Mouse (Mus musculus) embryonic facial prominence, embryonic 15.5 days (tissue): ENCODE measurements around the gene Rbms3. TPM values are rescaled to one million over a fixed set of nuclear protein-coding genes. Genes with fewer than 3 reads are reported as not detected.

Experiments
- ATAC-seq: fragments of 200-750 bp; cut with Nextera tagmentation; 2 replicates; pipeline ENCODE4 v1.8.0; 2017; ENCODE audit warnings: low read depth, moderate TSS enrichment; ENCODE audit not compliant: insufficient number of reproducible peaks, low FRiP score, low TSS enrichment
- H3K27ac ChIP-seq: fragments of 300-500 bp; sonication (generic); replicated peaks from 2 replicates; pipeline ENCODE4 v1.5.1; 2015; ENCODE audit warnings: mild to moderate bottlenecking, inconsistent platforms
- H3K27me3 ChIP-seq: fragments of 300-500 bp; sonication (generic); 2 replicates; pipeline ENCODE4 v1.6.1; 2015; ENCODE audit warnings: inconsistent platforms
- H3K36me3 ChIP-seq: fragments of 300-500 bp; sonication (generic); 2 replicates; pipeline ENCODE4 v1.6.1; 2015; ENCODE audit warnings: mild to moderate bottlenecking, inconsistent platforms
- H3K4me1 ChIP-seq: fragments of 300-500 bp; sonication (generic); 2 replicates; pipeline ENCODE4 v1.6.1; 2015; ENCODE audit warnings: inconsistent platforms
- H3K4me2 ChIP-seq: fragments of 300-500 bp; sonication (generic); replicated peaks from 2 replicates; pipeline ENCODE4 v1.6.1; 2015; ENCODE audit warnings: mild to moderate bottlenecking, inconsistent platforms
- H3K4me3 ChIP-seq: fragments of 300-500 bp; sonication (generic); replicated peaks from 2 replicates; pipeline ENCODE4 v1.5.1; 2015; ENCODE audit warnings: mild to moderate bottlenecking, inconsistent platforms
- H3K9ac ChIP-seq: fragments of 300-500 bp; sonication (generic); 2 replicates; pipeline ENCODE4 v1.6.1; 2015; ENCODE audit warnings: inconsistent platforms
- H3K9me3 ChIP-seq: fragments of 300-500 bp; sonication (generic); replicated peaks from 2 replicates; pipeline ENCODE4 v1.6.1; 2016; ENCODE audit warnings: inconsistent platforms
- WGBS: fragments of 180-500 bp; shearing (Covaris S2); methylation state at CpG from one replicate; pipeline ENCODE4 v1.1.7; 2015; 5-methylcytosine and 5-hydroxymethylcytosine counted together
- polyA plus RNA-seq: library from polyadenylated mRNA; unstranded; fragments of >200 nt; fragmentation: Nextera tagmentation; extraction: Ambion mirVana; gene quantifications from 2 replicates; pipeline ENCODE4 v1.2.1, GENCODE M21; 2015

The Rbms3 gene
- polyA plus RNA-seq, 1 experiment from 2014 or later = 84.3 TPM

- H3K9ac ChIP-seq = no peak overlapping the region
- H3K4me2 ChIP-seq = no peak overlapping the region
- no peaks in the 10 kb centered on the region for H3K9me3 ChIP-seq
- no peak overlapping the region for H3K27ac ChIP-seq
- no peak for ATAC-seq
- no peaks in the 10 kb centered on the region for H3K27me3 ChIP-seq
- H3K36me3 ChIP-seq = no peaks in the 10 kb centered on the region
- no peaks in the 10 kb centered on the region for H3K4me1 ChIP-seq
- WGBS = 82% methylated on average over 5 of the region's 5 CpGs
- no peak overlapping the region for H3K4me3 ChIP-seq
Measured at GRCm38 (mm10) chr9:117371980-117372379, 257.7 kb downstream of the Rbms3 start.

GRCm38 (mm10) chr9:117370086-117370485, 259.6 kb downstream of the Rbms3 start:
- WGBS = 94% methylated on average over 6 of the region's 6 CpGs
- Histone ChIP-seq H3K9ac (no peak overlapping the region), H3K4me1 (no peaks in the 10 kb centered on the region), H3K27ac (no peak overlapping the region), H3K27me3 (no peaks in the 10 kb centered on the region), H3K4me2 (no peak overlapping the region), H3K36me3 (no peaks in the 10 kb centered on the region), H3K4me3 (no peak overlapping the region), H3K9me3 (no peaks in the 10 kb centered on the region)
- no peak for ATAC-seq

DNA sequence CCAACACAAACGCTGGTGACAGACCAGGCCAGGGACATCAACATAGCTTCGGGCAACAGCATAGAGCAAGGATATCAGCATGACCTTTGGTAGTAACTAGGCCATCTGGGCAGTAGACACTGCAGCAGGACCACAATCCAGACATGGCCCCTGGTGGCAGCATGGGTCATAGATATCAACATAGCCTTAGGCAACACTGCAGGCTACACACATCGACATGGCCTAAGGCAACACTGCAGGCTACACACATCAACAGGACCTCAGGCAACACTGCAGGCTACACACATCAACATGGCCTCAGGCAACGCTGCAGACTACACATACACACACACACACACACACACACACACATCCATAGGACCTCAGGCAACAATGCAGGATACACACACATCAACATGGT, 261.7 kb downstream of the Rbms3 start:
- Histone ChIP-seq H3K27me3 (no peaks in the 10 kb centered on the region), H3K9ac (no peak overlapping the region), H3K27ac (no peak overlapping the region), H3K4me2 (no peak overlapping the region), H3K9me3 (no peaks in the 10 kb centered on the region), H3K4me1 (no peaks in the 10 kb centered on the region), H3K36me3 (no peaks in the 10 kb centered on the region), H3K4me3 (no peak overlapping the region)
- WGBS = 93% methylated on average over 4 of the region's 4 CpGs
- ATAC-seq = 0 out of 2 replicates have a peak, but pooled peaks have one; percentile 34

DNA sequence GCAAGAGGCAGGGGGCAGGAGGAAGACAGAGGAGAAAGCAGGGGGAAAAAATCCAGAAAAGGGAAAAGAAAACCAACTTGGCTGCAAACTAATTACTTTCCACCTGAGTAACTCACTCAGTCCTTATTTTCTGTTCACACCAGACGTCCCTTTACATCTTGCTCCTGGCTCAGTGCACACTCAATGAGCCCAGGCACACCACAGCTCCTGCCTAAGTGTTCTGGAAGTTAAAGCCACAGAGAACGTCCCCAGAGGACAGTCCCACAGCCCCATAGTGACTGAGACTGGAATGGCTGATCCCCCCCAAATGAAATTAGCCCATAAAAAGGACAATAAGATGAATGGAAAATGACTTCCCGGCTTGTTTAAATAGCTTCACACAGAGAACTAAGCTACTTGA, 265.1 kb downstream of the Rbms3 start:
- H3K4me3 ChIP-seq = no peak overlapping the region
- H3K9me3 ChIP-seq = no peaks in the 10 kb centered on the region
- no peaks in the 10 kb centered on the region for H3K4me1 ChIP-seq
- no peak overlapping the region for H3K4me2 ChIP-seq
- ATAC-seq = no peak
- no peak overlapping the region for H3K27ac ChIP-seq
- WGBS = 64% methylated on average over 3 of the region's 3 CpGs
- no peaks in the 10 kb centered on the region for H3K27me3 ChIP-seq
- H3K9ac ChIP-seq = no peak overlapping the region
- no peaks in the 10 kb centered on the region for H3K36me3 ChIP-seq

- no peaks in the 10 kb centered on the region for H3K27me3 ChIP-seq
- H3K36me3 ChIP-seq = no peaks in the 10 kb centered on the region
- H3K4me2 ChIP-seq = no peak overlapping the region
- H3K27ac ChIP-seq = no peak overlapping the region
- 48% methylated on average over 5 of the region's 5 CpGs for WGBS
- no peaks in the 10 kb centered on the region for H3K9me3 ChIP-seq
- peaks cover 6% of the 10 kb centered on the region for H3K4me1 ChIP-seq
- no peak for ATAC-seq
- no peak overlapping the region for H3K4me3 ChIP-seq
- H3K9ac ChIP-seq = no peak overlapping the region
Measured at GRCm38 (mm10) chr9:117361431-117361830, 268.3 kb downstream of the Rbms3 start.

- no peak overlapping the region for H3K27ac ChIP-seq
- no peaks in the 10 kb centered on the region for H3K36me3 ChIP-seq
- no peak overlapping the region for H3K4me3 ChIP-seq
- H3K4me1 ChIP-seq = peaks cover 6% of the 10 kb centered on the region
- H3K9ac ChIP-seq = no peak overlapping the region
- no peak overlapping the region for H3K4me2 ChIP-seq
- no peaks in the 10 kb centered on the region for H3K9me3 ChIP-seq
- ATAC-seq = no peak; the same call in 1 of the 2 replicates
- WGBS = 17% methylated on average over 9 of the region's 9 CpGs
- no peaks in the 10 kb centered on the region for H3K27me3 ChIP-seq
Measured at GRCm38 (mm10) chr9:117356764-117357442, 272.8 kb downstream of the Rbms3 start.

GRCm38 (mm10) chr9:117355501-117355900, 274.2 kb downstream of the Rbms3 start:
- no peaks in the 10 kb centered on the region for H3K27me3 ChIP-seq
- H3K4me1 ChIP-seq = peaks cover 6% of the 10 kb centered on the region
- H3K4me2 ChIP-seq = no peak overlapping the region
- H3K4me3 ChIP-seq = no peak overlapping the region
- WGBS = 72% methylated on average over 5 of the region's 5 CpGs
- H3K9ac ChIP-seq = no peak overlapping the region
- no peak overlapping the region for H3K27ac ChIP-seq
- H3K9me3 ChIP-seq = no peaks in the 10 kb centered on the region
- no peak for ATAC-seq
- H3K36me3 ChIP-seq = no peaks in the 10 kb centered on the region

DNA sequence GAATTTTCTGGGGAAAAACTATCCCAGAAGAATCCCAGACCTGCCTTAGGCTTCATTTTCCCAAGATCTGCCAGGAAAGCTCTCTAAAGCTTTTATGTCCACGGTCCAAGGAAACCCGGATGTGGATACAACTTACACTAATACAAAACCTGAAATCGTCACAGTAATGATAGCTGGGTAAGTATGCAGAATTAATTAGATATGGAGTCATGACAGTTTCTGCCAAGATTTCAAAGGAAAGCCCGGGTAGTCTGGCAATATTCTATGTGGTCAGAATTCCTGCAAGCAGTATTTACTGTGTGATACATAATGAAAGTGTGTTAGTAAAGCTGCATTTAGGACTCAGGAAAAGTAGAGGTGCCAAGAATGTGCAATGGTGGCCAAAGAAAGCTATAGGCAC, 287.4 kb downstream of the Rbms3 start:
- Histone ChIP-seq H3K4me3 (no peak overlapping the region), H3K4me1 (no peaks in the 10 kb centered on the region), H3K9me3 (no peaks in the 10 kb centered on the region), H3K9ac (no peak overlapping the region), H3K4me2 (no peak overlapping the region), H3K27me3 (no peaks in the 10 kb centered on the region), H3K36me3 (no peaks in the 10 kb centered on the region), H3K27ac (no peak overlapping the region)
- ATAC-seq = no peak
- WGBS = 43% methylated on average over 4 of the region's 4 CpGs

- Histone ChIP-seq H3K4me2 (no peak overlapping the region), H3K9ac (no peak overlapping the region), H3K27ac (no peak overlapping the region), H3K36me3 (no peaks in the 10 kb centered on the region), H3K4me3 (no peak overlapping the region), H3K4me1 (no peaks in the 10 kb centered on the region), H3K9me3 (no peaks in the 10 kb centered on the region), H3K27me3 (no peaks in the 10 kb centered on the region)
- WGBS = 95% methylated on average over 5 of the region's 5 CpGs
- no peak for ATAC-seq
Measured at GRCm38 (mm10) chr9:117330681-117331080, 299.0 kb downstream of the Rbms3 start.

GRCm38 (mm10) chr9:117319271-117319670, 310.4 kb downstream of the Rbms3 start:
- 70% methylated on average over 3 of the region's 3 CpGs for WGBS
- no peaks in the 10 kb centered on the region for H3K4me1 ChIP-seq
- H3K36me3 ChIP-seq = no peaks in the 10 kb centered on the region
- no peak overlapping the region for H3K4me2 ChIP-seq
- H3K27me3 ChIP-seq = no peaks in the 10 kb centered on the region
- no peaks in the 10 kb centered on the region for H3K9me3 ChIP-seq
- no peak for ATAC-seq
- H3K27ac ChIP-seq = no peak overlapping the region
- no peak overlapping the region for H3K9ac ChIP-seq
- H3K4me3 ChIP-seq = no peak overlapping the region

- Histone ChIP-seq H3K27me3 (no peaks in the 10 kb centered on the region), H3K9ac (no peak overlapping the region), H3K4me3 (no peak overlapping the region), H3K9me3 (no peaks in the 10 kb centered on the region), H3K36me3 (no peaks in the 10 kb centered on the region), H3K4me2 (no peak overlapping the region), H3K27ac (no peak overlapping the region), H3K4me1 (no peaks in the 10 kb centered on the region)
- ATAC-seq = no peak
- WGBS = 40% methylated on average over 4 of the region's 4 CpGs
Measured at GRCm38 (mm10) chr9:117318461-117318860, 311.3 kb downstream of the Rbms3 start.

DNA sequence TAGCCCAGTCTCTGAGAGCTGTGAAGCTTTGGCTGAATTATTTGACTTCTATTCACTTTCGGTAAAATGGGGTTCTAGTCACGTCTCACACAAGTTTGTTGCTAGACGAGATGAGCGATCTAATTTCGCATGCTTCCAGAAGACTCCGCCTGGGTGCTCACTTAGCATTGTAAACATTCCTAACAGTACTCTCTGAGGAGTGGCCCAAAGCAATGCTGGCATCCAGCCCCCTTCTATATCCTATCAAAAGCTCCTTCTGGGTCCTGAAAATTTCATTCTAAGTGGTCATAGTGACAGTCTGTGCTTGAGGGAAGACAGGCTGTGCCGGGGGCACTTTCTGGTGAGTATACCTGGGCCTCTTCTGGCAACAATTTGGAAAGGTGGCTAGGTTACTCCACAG, 312.5 kb downstream of the Rbms3 start:
- no peaks in the 10 kb centered on the region for H3K9me3 ChIP-seq
- no peak for ATAC-seq
- no peak overlapping the region for H3K4me2 ChIP-seq
- WGBS = 81% methylated on average over 7 of the region's 7 CpGs
- H3K27me3 ChIP-seq = no peaks in the 10 kb centered on the region
- H3K4me3 ChIP-seq = no peak overlapping the region
- no peak overlapping the region for H3K27ac ChIP-seq
- H3K36me3 ChIP-seq = no peaks in the 10 kb centered on the region
- no peak overlapping the region for H3K9ac ChIP-seq
- H3K4me1 ChIP-seq = no peaks in the 10 kb centered on the region
